Mouse (Mus musculus): ENCODE results near the gene Zfp704. TPM values are rescaled to one million over a fixed set of nuclear protein-coding genes. Genes with fewer than 3 reads are reported as not detected.

The Zfp704 gene
- polyA plus RNA-seq, 1 experiment from 2014 or later: 19.2 TPM

GRCm38 (mm10) chr3:9603866-9604265 is 6.0 kb downstream of the Zfp704 start:
- Histone ChIP-seq H3K27me3 (ENCODE audit: control insufficient read depth, insufficient read depth, low read length) (no peaks in the 10 kb centered on the region), H3K4me1 (ENCODE audit: control insufficient read depth, insufficient read depth, low read length) (peaks cover 7% of the 10 kb centered on the region), H3K9me3 (ENCODE audit: control insufficient read depth, low read length) (no peaks in the 10 kb centered on the region), H3K36me3 (ENCODE audit: control insufficient read depth, insufficient read depth, low read length) (no peaks in the 10 kb centered on the region), H3K4me3 (ENCODE audit: low read depth, low read length) (no peak overlapping the region), H3K4me2 (ENCODE audit: low read depth, low read length) (no peak overlapping the region), H3K9ac (replicated peaks; ENCODE audit: low read depth, low read length) (no peak overlapping the region), H3K27ac (ENCODE audit: low read depth, low read length) (no peak overlapping the region)
- ATAC-seq (ENCODE audit: low read depth): no peak
- 86% methylated on average over 4 of the region's 4 CpGs for WGBS

GRCm38 (mm10) chr3:9600577-9600976 is 9.3 kb downstream of the Zfp704 start:
- 90% methylated on average over 6 of the region's 6 CpGs for WGBS

DNA sequence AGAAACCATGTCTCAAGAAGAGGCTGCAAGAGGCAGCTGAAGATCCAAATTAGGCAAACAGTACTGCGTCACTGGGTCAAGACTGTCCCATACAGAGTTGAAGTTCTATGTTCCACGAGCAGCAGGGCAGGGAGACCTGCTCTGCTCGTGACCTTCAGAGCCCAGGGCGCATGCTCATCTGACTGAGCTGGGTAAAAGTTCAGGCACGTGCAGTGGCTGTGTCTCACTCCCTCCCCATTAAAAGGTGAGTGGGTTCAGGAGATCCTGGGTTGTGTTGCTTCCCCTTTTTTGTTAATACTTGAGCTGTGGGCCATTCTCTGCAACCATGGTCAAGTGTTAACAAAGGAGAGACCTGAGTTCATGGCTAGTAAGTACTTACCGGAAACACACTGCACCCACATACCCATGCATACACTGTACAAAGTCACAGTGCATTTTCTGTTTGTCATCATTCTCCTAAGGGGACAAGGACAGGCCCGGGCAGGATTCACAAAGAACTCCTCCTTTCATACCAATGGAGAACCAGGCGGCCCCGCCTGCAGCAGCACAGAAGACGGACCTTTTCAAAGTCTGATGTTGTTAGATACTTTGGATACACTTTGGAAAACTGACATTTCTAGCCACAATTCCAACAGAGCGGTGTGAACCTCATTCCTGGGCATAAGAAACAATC is 10.0 kb downstream of the Zfp704 start:
- no peak for ATAC-seq (ENCODE audit: low read depth)
- Histone ChIP-seq H3K9ac (replicated peaks; ENCODE audit: low read depth, low read length) (no peak overlapping the region), H3K9me3 (ENCODE audit: control insufficient read depth, low read length) (no peaks in the 10 kb centered on the region), H3K27ac (ENCODE audit: low read depth, low read length) (no peak overlapping the region), H3K4me3 (ENCODE audit: low read depth, low read length) (no peak overlapping the region), H3K36me3 (ENCODE audit: control insufficient read depth, insufficient read depth, low read length) (no peaks in the 10 kb centered on the region), H3K27me3 (ENCODE audit: control insufficient read depth, insufficient read depth, low read length) (no peaks in the 10 kb centered on the region), H3K4me2 (ENCODE audit: low read depth, low read length) (no peak overlapping the region), H3K4me1 (ENCODE audit: control insufficient read depth, insufficient read depth, low read length) (no peaks in the 10 kb centered on the region)
- WGBS: 91% methylated on average over 11 of the region's 11 CpGs

More at GRCm38 (mm10) chr3:9600577-9600976, 9.3 kb downstream of the Zfp704 start:
- Histone ChIP-seq H3K9me3 (ENCODE audit: control insufficient read depth, low read length) (no peaks in the 10 kb centered on the region), H3K27ac (ENCODE audit: low read depth, low read length) (no peak overlapping the region), H3K9ac (replicated peaks; ENCODE audit: low read depth, low read length) (no peak overlapping the region), H3K4me2 (ENCODE audit: low read depth, low read length) (no peak overlapping the region), H3K4me1 (ENCODE audit: control insufficient read depth, insufficient read depth, low read length) (no peaks in the 10 kb centered on the region; the same call in 1 of the 2 replicates), H3K4me3 (ENCODE audit: low read depth, low read length) (no peak overlapping the region), H3K27me3 (ENCODE audit: control insufficient read depth, insufficient read depth, low read length) (no peaks in the 10 kb centered on the region), H3K36me3 (ENCODE audit: control insufficient read depth, insufficient read depth, low read length) (no peaks in the 10 kb centered on the region)
- ATAC-seq (ENCODE audit: low read depth): no peak

DNA sequence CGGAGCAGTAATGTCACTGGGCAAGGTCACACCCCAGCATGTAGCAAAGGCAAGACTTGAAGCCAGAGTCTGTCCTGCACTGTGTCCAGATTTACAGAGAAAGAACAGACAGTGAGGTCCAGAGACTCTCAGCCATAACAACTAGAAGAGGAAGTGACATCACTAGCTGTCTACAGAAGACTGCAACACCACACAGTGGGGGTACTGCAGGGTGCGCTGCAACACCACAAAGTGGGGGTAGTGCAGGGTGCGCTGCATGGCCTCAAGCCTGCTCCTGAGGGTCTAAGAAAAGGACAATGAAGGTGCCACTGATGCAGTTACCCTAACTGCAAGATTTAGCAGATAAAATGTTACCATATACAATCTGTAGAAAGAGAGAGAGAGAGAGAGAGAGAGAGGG is 11.8 kb downstream of the Zfp704 start:
- 87% methylated on average over 3 of the region's 3 CpGs for WGBS

DNA sequence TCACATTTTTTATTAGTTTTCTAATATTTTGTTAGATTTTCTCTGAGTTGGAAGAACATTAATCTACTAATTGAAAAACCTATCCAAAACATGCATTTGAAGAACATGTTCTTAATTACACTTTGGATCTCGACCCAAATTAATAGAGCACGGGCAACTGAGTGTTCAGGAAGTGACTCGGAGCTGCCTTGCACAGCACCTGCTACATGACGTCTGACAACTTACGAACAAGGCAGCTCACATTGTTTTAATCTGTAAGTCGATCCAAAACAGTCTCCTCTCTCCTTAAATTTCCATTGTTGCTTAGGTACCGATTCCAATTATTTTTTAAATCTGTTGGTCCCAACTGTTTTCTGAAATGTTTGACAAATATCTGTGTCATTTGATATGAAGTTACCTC is 15.4 kb downstream of the Zfp704 start:
- no peak overlapping the region for H3K4me3 ChIP-seq (ENCODE audit: low read depth, low read length)
- no peak overlapping the region for H3K4me2 ChIP-seq (ENCODE audit: low read depth, low read length)
- no peaks in the 10 kb centered on the region for H3K27me3 ChIP-seq (ENCODE audit: control insufficient read depth, insufficient read depth, low read length)
- H3K9me3 ChIP-seq (ENCODE audit: control insufficient read depth, low read length): no peaks in the 10 kb centered on the region
- H3K36me3 ChIP-seq (ENCODE audit: control insufficient read depth, insufficient read depth, low read length): no peaks in the 10 kb centered on the region
- H3K4me1 ChIP-seq (ENCODE audit: control insufficient read depth, insufficient read depth, low read length): no peaks in the 10 kb centered on the region
- no peak overlapping the region for H3K9ac ChIP-seq (replicated peaks; ENCODE audit: low read depth, low read length)
- ATAC-seq (ENCODE audit: low read depth): no peak
- 86% methylated on average over 7 of the region's 7 CpGs for WGBS
- H3K27ac ChIP-seq (ENCODE audit: low read depth, low read length): no peak overlapping the region

More for the DNA sequence above, 11.8 kb downstream of the Zfp704 start:
- no peak overlapping the region for H3K27ac ChIP-seq (ENCODE audit: low read depth, low read length)
- no peak overlapping the region for H3K4me3 ChIP-seq (ENCODE audit: low read depth, low read length)
- no peaks in the 10 kb centered on the region for H3K4me1 ChIP-seq (ENCODE audit: control insufficient read depth, insufficient read depth, low read length)
- H3K9ac ChIP-seq (replicated peaks; ENCODE audit: low read depth, low read length): no peak overlapping the region
- H3K36me3 ChIP-seq (ENCODE audit: control insufficient read depth, insufficient read depth, low read length): no peaks in the 10 kb centered on the region
- ATAC-seq (ENCODE audit: low read depth): no peak
- no peaks in the 10 kb centered on the region for H3K9me3 ChIP-seq (ENCODE audit: control insufficient read depth, low read length)
- H3K4me2 ChIP-seq (ENCODE audit: low read depth, low read length): no peak overlapping the region
- no peaks in the 10 kb centered on the region for H3K27me3 ChIP-seq (ENCODE audit: control insufficient read depth, insufficient read depth, low read length)

DNA sequence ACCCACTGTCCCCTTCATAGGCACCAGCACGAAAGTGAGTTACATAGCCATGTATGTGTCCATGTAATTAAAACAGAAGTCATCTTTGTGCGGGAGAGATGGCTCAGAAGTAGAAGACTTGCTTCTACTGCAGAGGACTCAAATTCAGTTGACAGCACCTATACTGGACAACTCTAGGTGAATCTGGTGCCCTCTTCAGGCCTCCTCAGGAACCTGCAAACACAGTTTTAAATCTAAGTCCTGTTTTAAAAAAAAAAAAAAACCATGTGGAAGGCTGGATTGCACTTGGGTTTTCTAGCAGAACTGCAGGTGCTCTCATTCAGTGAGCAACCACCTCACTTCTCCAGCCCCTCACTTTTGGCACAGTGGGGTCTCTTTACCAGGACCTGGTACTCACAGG is 16.1 kb downstream of the Zfp704 start:
- H3K27ac ChIP-seq (ENCODE audit: low read depth, low read length): no peak overlapping the region
- no peak for ATAC-seq (ENCODE audit: low read depth)
- H3K4me1 ChIP-seq (ENCODE audit: control insufficient read depth, insufficient read depth, low read length): no peaks in the 10 kb centered on the region
- no peaks in the 10 kb centered on the region for H3K9me3 ChIP-seq (ENCODE audit: control insufficient read depth, low read length)
- no peak overlapping the region for H3K4me2 ChIP-seq (ENCODE audit: low read depth, low read length)
- H3K4me3 ChIP-seq (ENCODE audit: low read depth, low read length): no peak overlapping the region
- H3K36me3 ChIP-seq (ENCODE audit: control insufficient read depth, insufficient read depth, low read length): no peaks in the 10 kb centered on the region
- 84% methylated on average over 2 of the region's 2 CpGs for WGBS
- no peaks in the 10 kb centered on the region for H3K27me3 ChIP-seq (ENCODE audit: control insufficient read depth, insufficient read depth, low read length)
- H3K9ac ChIP-seq (replicated peaks; ENCODE audit: low read depth, low read length): no peak overlapping the region

- no peak for ATAC-seq (ENCODE audit: low read depth)
- 95% methylated on average over 8 of the region's 8 CpGs for WGBS
- no peak overlapping the region for H3K4me3 ChIP-seq (ENCODE audit: low read depth, low read length)
- no peaks in the 10 kb centered on the region for H3K27me3 ChIP-seq (ENCODE audit: control insufficient read depth, insufficient read depth, low read length)
- no peaks in the 10 kb centered on the region for H3K36me3 ChIP-seq (ENCODE audit: control insufficient read depth, insufficient read depth, low read length)
- no peak overlapping the region for H3K9ac ChIP-seq (replicated peaks; ENCODE audit: low read depth, low read length)
- H3K4me2 ChIP-seq (ENCODE audit: low read depth, low read length): no peak overlapping the region
- H3K9me3 ChIP-seq (ENCODE audit: control insufficient read depth, low read length): no peaks in the 10 kb centered on the region
- no peak overlapping the region for H3K27ac ChIP-seq (ENCODE audit: low read depth, low read length)
- H3K4me1 ChIP-seq (ENCODE audit: control insufficient read depth, insufficient read depth, low read length): no peaks in the 10 kb centered on the region
Measured at GRCm38 (mm10) chr3:9591416-9592110, 18.3 kb downstream of the Zfp704 start.

DNA sequence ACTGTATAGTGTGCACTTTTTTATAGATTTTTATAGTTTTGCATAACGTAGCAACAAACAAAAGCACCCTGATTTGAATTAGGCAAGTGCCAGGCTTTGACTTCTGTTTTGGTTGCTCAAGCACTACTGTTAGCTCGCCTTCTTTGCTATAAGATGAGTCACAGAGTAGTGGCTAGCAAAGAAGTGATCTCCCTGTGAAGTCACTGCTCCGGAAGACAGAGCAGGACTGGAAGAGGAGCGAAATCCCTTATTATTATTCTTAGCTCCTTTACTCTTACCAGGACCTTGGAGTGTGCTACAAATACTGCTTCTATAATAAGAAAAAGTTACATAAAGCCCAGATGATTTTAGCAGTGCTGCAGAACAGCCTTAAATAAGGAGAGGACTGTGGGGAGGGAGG is 21.2 kb downstream of the Zfp704 start:
- WGBS: 91% methylated on average over 4 of the region's 4 CpGs
- ATAC-seq (ENCODE audit: low read depth): no peak
- H3K27me3 ChIP-seq (ENCODE audit: control insufficient read depth, insufficient read depth, low read length): no peaks in the 10 kb centered on the region
- H3K4me2 ChIP-seq (ENCODE audit: low read depth, low read length): no peak overlapping the region
- no peaks in the 10 kb centered on the region for H3K9me3 ChIP-seq (ENCODE audit: control insufficient read depth, low read length)
- H3K9ac ChIP-seq (replicated peaks; ENCODE audit: low read depth, low read length): no peak overlapping the region
- H3K4me1 ChIP-seq (ENCODE audit: control insufficient read depth, insufficient read depth, low read length): 0 out of 2 replicates have a peak, but pooled peaks cover 5% of the 10 kb centered on the region
- H3K4me3 ChIP-seq (ENCODE audit: low read depth, low read length): no peak overlapping the region
- H3K36me3 ChIP-seq (ENCODE audit: control insufficient read depth, insufficient read depth, low read length): no peaks in the 10 kb centered on the region
- H3K27ac ChIP-seq (ENCODE audit: low read depth, low read length): no peak overlapping the region

DNA sequence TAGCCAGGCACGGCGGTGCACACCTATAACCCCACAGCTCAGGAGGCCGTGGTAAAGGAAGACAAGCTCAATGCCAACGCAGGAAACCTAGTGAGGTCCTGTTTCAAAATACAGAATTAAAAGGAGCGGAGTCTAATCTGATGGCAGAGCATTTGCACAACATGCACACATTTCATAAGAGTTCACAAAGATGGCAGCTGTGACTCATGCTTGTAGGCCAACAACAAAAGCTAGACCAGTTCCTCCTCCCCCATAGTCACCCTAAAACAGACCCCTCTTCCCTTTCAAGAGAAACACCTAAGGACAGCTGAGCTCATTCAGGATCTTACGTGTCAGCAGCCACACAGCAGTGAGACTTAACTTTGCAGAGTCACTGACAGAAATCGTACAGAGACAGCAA is 22.6 kb downstream of the Zfp704 start:
- Histone ChIP-seq H3K9ac (replicated peaks; ENCODE audit: low read depth, low read length) (no peak overlapping the region), H3K27ac (ENCODE audit: low read depth, low read length) (no peak overlapping the region), H3K9me3 (ENCODE audit: control insufficient read depth, low read length) (no peaks in the 10 kb centered on the region), H3K4me2 (ENCODE audit: low read depth, low read length) (no peak overlapping the region), H3K27me3 (ENCODE audit: control insufficient read depth, insufficient read depth, low read length) (no peaks in the 10 kb centered on the region), H3K36me3 (ENCODE audit: control insufficient read depth, insufficient read depth, low read length) (no peaks in the 10 kb centered on the region), H3K4me3 (ENCODE audit: low read depth, low read length) (no peak overlapping the region), H3K4me1 (ENCODE audit: control insufficient read depth, insufficient read depth, low read length) (0 out of 2 replicates have a peak, but pooled peaks cover 5% of the 10 kb centered on the region)
- 96% methylated on average over 7 of the region's 7 CpGs for WGBS
- no peak for ATAC-seq (ENCODE audit: low read depth)

Data from neural tube, embryonic 14.5 days (tissue).